Mouse (Mus musculus) liver, adult 2 months (tissue): ENCODE data around the gene Gemin8. TPM values are rescaled to one million over a fixed set of nuclear protein-coding genes. Genes with fewer than 3 reads are reported as not detected.
A peak's percentile ranks its signal among the peaks of the same experiment; 100 is the strongest.

ENCODE experiments used
- DNase-seq: peaks from one replicate; pipeline ENCODE4 v3.0.0-alpha.2; 2011; ENCODE audit warnings: low read depth, low spot score; ENCODE audit errors: extremely low read depth
- H3K27ac ChIP-seq: fragments of 200-500 bp; replicated peaks from 2 replicates; pipeline ENCODE4 v1.5.1; 2012; ENCODE audit warnings: low read depth, mild to moderate bottlenecking, control low read depth, inconsistent platforms, low read length; ENCODE audit not compliant: insufficient read depth
- H3K27me3 ChIP-seq: fragments of 200-500 bp; 2 replicates; pipeline ENCODE4 v1.6.1; 2012; ENCODE audit warnings: mild to moderate bottlenecking, moderate library complexity, low read length, inconsistent platforms; ENCODE audit not compliant: control insufficient read depth, insufficient read depth
- H3K36me3 ChIP-seq: fragments of 200-500 bp; 2 replicates; pipeline ENCODE4 v1.6.1; 2012; ENCODE audit warnings: low read length, inconsistent platforms; ENCODE audit not compliant: control insufficient read depth, insufficient read depth
- H3K4me1 ChIP-seq: fragments of 200-500 bp; 2 replicates; pipeline ENCODE4 v1.6.1; 2011; ENCODE audit warnings: low read length; ENCODE audit not compliant: control insufficient read depth, insufficient read depth
- H3K4me3 ChIP-seq: fragments of 200-500 bp; 2 replicates; pipeline ENCODE4 v1.5.1; 2011; ENCODE audit warnings: low read depth, mild to moderate bottlenecking, control low read depth, low read length, moderate library complexity; ENCODE audit not compliant: insufficient read depth
- H3K79me2 ChIP-seq: fragments of 200-500 bp; 2 replicates; pipeline ENCODE4 v1.6.1; 2012; ENCODE audit warnings: inconsistent platforms, mild to moderate bottlenecking, low read length, moderate library complexity; ENCODE audit not compliant: control insufficient read depth, insufficient read depth
- H3K9ac ChIP-seq: fragments of 200-500 bp; 2 replicates; pipeline ENCODE4 v1.6.1; 2012; ENCODE audit warnings: low read depth, mild to moderate bottlenecking, control low read depth, inconsistent platforms, low read length
- CTCF ChIP-seq: fragments of 200-500 bp; IDR thresholded peaks from 2 replicates; pipeline ENCODE4 v1.5.1; 2011; ENCODE audit warnings: low read depth, low read length, control low read depth
- POLR2A ChIP-seq: fragments of 200-500 bp; IDR thresholded peaks from 2 replicates; pipeline ENCODE4 v1.6.1; 2011; ENCODE audit warnings: low read length, control low read depth; ENCODE audit not compliant: insufficient read depth; ENCODE audit errors: extremely low read depth
- WGBS: fragments of 180-500 bp; shearing (Covaris S2); methylation state at CpG from one replicate; pipeline ENCODE4 v1.1.7; 2018; 5-methylcytosine and 5-hydroxymethylcytosine counted together
- polyA plus RNA-seq: library from polyadenylated mRNA; depleted of rRNA; stranded (reverse); fragments of >200 nt; gene quantifications from 2 replicates; pipeline ENCODE4 v1.2.3, GENCODE M21; 2012; rRNA removed
- total RNA-seq: library from RNA; depleted of rRNA; stranded (reverse); fragments of >200 nt; gene quantifications from 2 replicates; pipeline ENCODE4 v1.2.3, GENCODE M21; 2014; rRNA removed

Gemin8 gene
- total and polyA plus RNA-seq, 2 experiments, result 0.92 to 1.4 TPM

GRCm38 (mm10) chrX:166236131-166236530, 65.9 kb downstream of the Gemin8 start:
- 47% methylated on average over 2 of the region's 2 CpGs for WGBS
- H3K36me3 ChIP-seq, result no peaks in the 10 kb centered on the region
- H3K79me2 ChIP-seq, result no peaks in the 10 kb centered on the region
- peaks cover 4% of the 10 kb centered on the region; the same call in 1 of the 2 replicates for H3K27me3 ChIP-seq
- no peak for DNase-seq
- H3K9ac ChIP-seq, result no peak overlapping the region
- TF ChIP-seq CTCF (no peak), POLR2A (no peak)
- H3K27ac ChIP-seq, result no peak overlapping the region
- no peak overlapping the region for H3K4me3 ChIP-seq
- peaks cover 3% of the 10 kb centered on the region; the same call in 1 of the 2 replicates for H3K4me1 ChIP-seq

DNA sequence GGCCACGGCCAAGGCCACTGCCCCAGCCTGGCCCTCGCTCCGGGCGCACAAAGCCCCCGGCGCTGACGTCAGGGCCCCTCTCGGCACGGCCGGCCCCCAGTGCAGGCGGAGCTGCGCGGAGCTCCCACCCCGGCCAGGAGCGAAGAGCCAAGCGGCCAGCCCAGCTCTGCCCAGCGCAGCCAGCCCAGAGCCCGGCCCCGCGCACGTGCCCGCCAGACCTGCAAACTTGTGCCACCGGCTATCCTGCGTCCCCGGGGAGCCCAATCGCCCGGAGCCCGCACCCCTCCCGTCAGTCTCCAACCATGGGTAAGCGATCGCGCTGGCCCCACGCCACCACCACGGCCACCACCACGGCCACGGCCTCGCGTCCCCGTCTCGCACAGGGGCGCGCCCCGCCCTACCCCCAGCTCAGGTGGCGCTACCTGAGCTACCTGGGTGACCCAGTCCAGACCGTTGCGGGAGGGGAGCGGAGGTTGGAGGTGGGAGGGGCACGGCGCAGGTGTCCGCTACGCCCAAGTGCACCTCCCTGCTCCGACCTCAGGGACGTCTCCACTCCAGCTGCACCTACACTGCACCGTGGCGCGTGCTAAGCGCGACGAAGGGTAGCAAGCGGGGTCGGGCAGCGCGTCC, 68.7 kb downstream of the Gemin8 start, which contains the start of gene Gpm6b:
TSS of gene Gpm6b (plus strand) at position 81 of the 630 bp plus-strand sequence.
- 1% methylated on average over 54 of the region's 63 CpGs for WGBS

DNA sequence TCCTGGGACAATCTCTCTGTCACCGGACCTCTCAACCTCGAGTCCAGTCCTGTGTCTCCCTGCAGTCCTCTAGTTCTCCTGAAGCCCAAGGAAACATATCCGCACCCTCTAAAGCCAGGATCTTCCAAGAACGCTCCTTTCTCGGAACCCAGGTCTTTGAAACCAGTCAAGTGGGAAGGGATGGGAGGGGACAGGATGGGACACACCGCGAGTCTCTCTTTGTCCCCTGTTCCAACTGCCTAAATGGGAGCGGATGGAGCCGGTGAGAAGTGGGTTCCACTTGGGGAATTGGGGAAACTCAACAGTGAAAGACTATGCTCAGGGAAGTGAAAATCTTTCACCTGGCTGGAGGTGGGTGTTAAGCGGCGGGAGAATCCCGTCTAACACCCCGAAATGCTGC, 69.3 kb downstream of the Gemin8 start:
- Histone ChIP-seq H3K27ac (no peak overlapping the region), H3K4me3 (peak overlapping the region; percentile 58; the same call in 1 of the 2 replicates), H3K27me3 (peaks cover 4% of the 10 kb centered on the region; the same call in 1 of the 2 replicates), H3K9ac (no peak overlapping the region), H3K36me3 (no peaks in the 10 kb centered on the region), H3K79me2 (no peaks in the 10 kb centered on the region), H3K4me1 (peaks cover 3% of the 10 kb centered on the region; the same call in 1 of the 2 replicates)
- TF ChIP-seq CTCF (no peak), POLR2A (no peak)
- WGBS, result 5% methylated on average over 13 of the region's 13 CpGs
- no peak for DNase-seq

More for the DNA sequence above, 68.7 kb downstream of the Gemin8 start, which contains the start of gene Gpm6b:
- Histone ChIP-seq H3K4me3 (peak within 1 kb of the TSS; percentile 58), H3K4me1 (peaks cover 3% of the 10 kb centered on the region; the same call in 1 of the 2 replicates), H3K9ac (peak within 1 kb of the TSS; percentile 57), H3K27ac (no peak within 1 kb of the TSS), H3K79me2 (no peaks in the 10 kb centered on the region), H3K27me3 (peaks cover 4% of the 10 kb centered on the region; the same call in 1 of the 2 replicates), H3K36me3 (no peaks in the 10 kb centered on the region)
- no peak for DNase-seq
- no peak for TF ChIP-seq CTCF
- no peak for TF ChIP-seq POLR2A

Other genes with a start within 250 kb of the Gemin8 start
- gene Gpm6b, start 68.5 kb downstream of the Gemin8 start, total RNA-seq, result 1.3 and 1.6 TPM in 2 replicates
- 0.24 and 0.34 TPM in 2 replicates for gene Gpm6b, start 68.5 kb downstream of the Gemin8 start, polyA plus RNA-seq